Mouse (Mus musculus): ENCODE results near the gene Hsp90aa1.

GRCm38 (mm10) chr12:110737170-110738157 lies 34.9 kb upstream of the Hsp90aa1 start, which contains the start of gene Wdr20:
- TF ChIP-seq CTCF (IDR thresholded peaks at IDR 0.05): peak; percentile 15; the same call in 1 of the 2 replicates
- TF ChIP-seq EP300 (IDR thresholded peaks at IDR 0.05): no peak
